Mouse (Mus musculus) cerebellum, adult 8-10 months (tissue): ENCODE measurements at regions not wholly inside any gene's neighbourhood (a gene's known extent, or its start where the extent isn't known, plus 50 kb on each side); places are given as distances from the start of the nearest gene placed in this dataset.

ENCODE experiments used
- DNase-seq: peaks from one replicate; pipeline ENCODE4 v3.0.0; 2022

- no peak for DNase-seq
Observed at GRCm38 (mm10) chr15:93690011-93690410, 94.3 kb upstream of the Prickle1 start.

GRCm38 (mm10) chr15:93686385-93686784 lies 90.7 kb upstream of the Prickle1 start:
- no peak for DNase-seq

GRCm38 (mm10) chr15:93681602-93682001 lies 85.9 kb upstream of the Prickle1 start:
- DNase-seq: no peak

- no peak for DNase-seq
Observed at GRCm38 (mm10) chr15:93675624-93676023, 79.9 kb upstream of the Prickle1 start.

GRCm38 (mm10) chr15:93673976-93674375 lies 78.3 kb upstream of the Prickle1 start:
- DNase-seq: no peak

- no peak for DNase-seq
Observed at GRCm38 (mm10) chr15:93663876-93664275, 68.2 kb upstream of the Prickle1 start.

- no peak for DNase-seq
Observed at GRCm38 (mm10) chr15:93662601-93663000, 66.9 kb upstream of the Prickle1 start.

- no peak for DNase-seq
Observed at GRCm38 (mm10) chr15:93661801-93662200, 66.1 kb upstream of the Prickle1 start.

GRCm38 (mm10) chr15:93660952-93661648 lies 65.4 kb upstream of the Prickle1 start:
- DNase-seq: no peak

GRCm38 (mm10) chr15:93657171-93657570 lies 61.5 kb upstream of the Prickle1 start:
- DNase-seq: no peak

- no peak for DNase-seq
Observed at GRCm38 (mm10) chr15:93656713-93657112, 61.0 kb upstream of the Prickle1 start.

GRCm38 (mm10) chr15:93655743-93656142 lies 60.1 kb upstream of the Prickle1 start:
- no peak for DNase-seq

GRCm38 (mm10) chr15:93655243-93655642 lies 59.6 kb upstream of the Prickle1 start:
- no peak for DNase-seq

- DNase-seq: no peak
Observed at GRCm38 (mm10) chr15:93653378-93653777, 57.7 kb upstream of the Prickle1 start.

- no peak for DNase-seq
Observed at GRCm38 (mm10) chr15:93650981-93651757, 55.5 kb upstream of the Prickle1 start.

- no peak for DNase-seq
Observed at GRCm38 (mm10) chr15:93650009-93650522, 54.4 kb upstream of the Prickle1 start.

- no peak for DNase-seq
Observed at GRCm38 (mm10) chr15:93648646-93649045, 53.0 kb upstream of the Prickle1 start.

- DNase-seq: no peak
Observed at GRCm38 (mm10) chr15:93646820-93647219, 51.1 kb upstream of the Prickle1 start.

- DNase-seq: no peak
Observed at GRCm38 (mm10) chr15:93645950-93646349, 50.3 kb upstream of the Prickle1 start.
